Mouse (Mus musculus) 3T3-L1 (cell line): ENCODE measurements around the gene Magea8.
"Not testable (repeated sequence)": the region's sequence is repeated elsewhere in the genome, so short reads cannot be mapped to it uniquely, and the experiment has no call there.

Source experiments
- DNase-seq: peaks from one replicate; pipeline ENCODE4 v3.0.0-alpha.2; 2015; ENCODE audit warnings: low read depth, low spot score

The Magea8 gene

GRCm38 (mm10) chrX:154995750-154996149 lies at the start of gene Magea8:
Gene Magea8 (minus strand): TSS chrX:154995850.
- DNase-seq, result not testable (repeated sequence)

GRCm38 (mm10) chrX:154949405-154949804 lies 46.2 kb downstream of the Magea8 start, which contains the start of gene Magea3:
Gene Magea3 (minus strand): TSS chrX:154949505.
- not testable (repeated sequence) for DNase-seq

GRCm38 (mm10) chrX:154935887-154936286 lies 59.8 kb downstream of the Magea8 start, which contains the start of gene Magea6:
Gene Magea6 (minus strand): TSS chrX:154935987.
- DNase-seq, result not testable (repeated sequence)
